Mouse (Mus musculus): ENCODE measurements at regions not wholly inside any gene's neighbourhood (a gene's known extent, or its start where the extent isn't known, plus 50 kb on each side); places are given as distances from the start of the nearest gene placed in this dataset.

GRCm38 (mm10) chr5:103304975-103305374 is 93.8 kb upstream of the Mapk10 start:
- TF ChIP-seq UBTF (IDR thresholded peaks at IDR 0.05; ENCODE audit: low read depth, low read length) (no peak), CHD1 (IDR thresholded peaks at IDR 0.05; ENCODE audit: low read depth, low read length) (no peak), JUND (conservative IDR thresholded peaks at IDR 0.05; ENCODE audit: low read depth, low read length) (no peak)
- Histone ChIP-seq H3K79me2 (replicated peaks; ENCODE audit: control insufficient read depth, extremely low read depth, insufficient read depth, poor library complexity, severe bottlenecking) (no peaks in the 10 kb centered on the region), H3K9me3 (replicated peaks; ENCODE audit: low read length) (peaks cover 3% of the 10 kb centered on the region), H3K9ac (ENCODE audit: insufficient read depth, low read depth) (no peak overlapping the region), H3K27me3 (replicated peaks) (no peaks in the 10 kb centered on the region), H3K27ac (ENCODE audit: insufficient read depth, low read depth) (no peak overlapping the region), H3K36me3 (replicated peaks in 1 of 2; ENCODE audit: control insufficient read depth in 1 of 2, insufficient read depth in 1 of 2, low read length in 1 of 2) (no peaks in the 10 kb centered on the region), H3K4me2 (ENCODE audit: insufficient read depth, low read depth, poor library complexity, severe bottlenecking) (no peak overlapping the region), H3K4me3 (replicated peaks in 1 of 3; ENCODE audit: low read depth in 2 of 3, low read length in 2 of 3, poor library complexity in 1 of 3) (no peak overlapping the region), H3K4me1 (ENCODE audit: control insufficient read depth in 1 of 2, insufficient read depth in 2 of 2) (no peaks in the 10 kb centered on the region)
- dilution Hi-C loops (cut with MboI; ENCODE audit: extremely low pct_ligation_motif_present, extremely low pct_unique_long_range_greater_than_20kb, low sequenced_read_pairs) = no loop called here
- in situ Hi-C loops (cut with MboI; ENCODE audit: low pct_ligation_motif_present, low pct_unique_long_range_greater_than_20kb, low sequenced_read_pairs) = no loop called here
- no peak for DNase-seq (ENCODE audit: extremely low read depth)

GRCm38 (mm10) chr5:103302744-103303143 is 91.6 kb upstream of the Mapk10 start:
- no peak for DNase-seq (ENCODE audit: extremely low read depth)
- H3K4me1 ChIP-seq (ENCODE audit: control insufficient read depth in 1 of 2, insufficient read depth in 2 of 2) = peaks cover 3 to 6% of the 10 kb centered on the region in 2 experiments; a peak in 3 of 4 replicates
- dilution Hi-C loops (cut with MboI; ENCODE audit: extremely low pct_ligation_motif_present, extremely low pct_unique_long_range_greater_than_20kb, low sequenced_read_pairs) (no loop called here), in situ Hi-C loops (cut with MboI; ENCODE audit: low pct_ligation_motif_present, low pct_unique_long_range_greater_than_20kb, low sequenced_read_pairs) (no loop called here)
- TF ChIP-seq CHD2 (IDR thresholded peaks at IDR 0.05; ENCODE audit: low read length) = no peak
- TF ChIP-seq CTCF (conservative IDR thresholded peaks at IDR 0.05 in 1 of 2, IDR thresholded peaks at IDR 0.05 in 1 of 2; ENCODE audit: low read depth in 2 of 2, low read length in 2 of 2) = peak; percentile 18 to 26; a peak in 2 of 4 replicates
- no peak for TF ChIP-seq RCOR1 (conservative IDR thresholded peaks at IDR 0.05; ENCODE audit: low read depth, low read length)
- no peak for TF ChIP-seq ELF1 (IDR thresholded peaks at IDR 0.05; ENCODE audit: low read depth, low read length)
- no peak for TF ChIP-seq PAX5 (IDR thresholded peaks at IDR 0.05; ENCODE audit: low read length)
- H3K9ac ChIP-seq (ENCODE audit: insufficient read depth, low read depth) = no peak overlapping the region
- H3K27ac ChIP-seq (ENCODE audit: insufficient read depth, low read depth) = no peak overlapping the region
- no peaks in the 10 kb centered on the region for H3K36me3 ChIP-seq (replicated peaks in 1 of 2; ENCODE audit: control insufficient read depth in 1 of 2, insufficient read depth in 1 of 2, low read length in 1 of 2)
- H3K4me3 ChIP-seq (replicated peaks in 1 of 3; ENCODE audit: low read depth in 2 of 3, low read length in 2 of 3, poor library complexity in 1 of 3) = no peak overlapping the region
- no peaks in the 10 kb centered on the region for H3K27me3 ChIP-seq (replicated peaks)
- H3K79me2 ChIP-seq (replicated peaks; ENCODE audit: control insufficient read depth, extremely low read depth, insufficient read depth, poor library complexity, severe bottlenecking) = no peaks in the 10 kb centered on the region
- peaks cover 3% of the 10 kb centered on the region for H3K9me3 ChIP-seq (replicated peaks; ENCODE audit: low read length)
- no peak overlapping the region for H3K4me2 ChIP-seq (ENCODE audit: insufficient read depth, low read depth, poor library complexity, severe bottlenecking)

GRCm38 (mm10) chr5:103301303-103301702 is 90.2 kb upstream of the Mapk10 start:
- H3K4me3 ChIP-seq (replicated peaks in 1 of 3; ENCODE audit: low read depth in 2 of 3, low read length in 2 of 3, poor library complexity in 1 of 3) = no peak overlapping the region
- no peak overlapping the region for H3K27ac ChIP-seq (ENCODE audit: insufficient read depth, low read depth)
- H3K4me2 ChIP-seq (ENCODE audit: insufficient read depth, low read depth, poor library complexity, severe bottlenecking) = no peak overlapping the region
- peaks cover 8% of the 10 kb centered on the region for H3K9me3 ChIP-seq (replicated peaks; ENCODE audit: low read length)
- no peaks in the 10 kb centered on the region for H3K36me3 ChIP-seq (replicated peaks in 1 of 2; ENCODE audit: control insufficient read depth in 1 of 2, insufficient read depth in 1 of 2, low read length in 1 of 2)
- DNase-seq (ENCODE audit: extremely low read depth) = no peak
- no peak overlapping the region for H3K9ac ChIP-seq (ENCODE audit: insufficient read depth, low read depth)
- TF ChIP-seq ZKSCAN1 (IDR thresholded peaks at IDR 0.05; ENCODE audit: borderline replicate concordance, low read depth, low read length) (no peak), TCF12 (IDR thresholded peaks at IDR 0.05; ENCODE audit: low read depth, low read length) (no peak), SMC3 (IDR thresholded peaks at IDR 0.05; ENCODE audit: low read depth, low read length) (no peak), MAFK (IDR thresholded peaks at IDR 0.05; ENCODE audit: insufficient replicate concordance, low read length) (no peak), JUN (IDR thresholded peaks at IDR 0.05; ENCODE audit: insufficient read depth, low read depth, low read length) (no peak), RAD21 (IDR thresholded peaks at IDR 0.05; ENCODE audit: low read depth, low read length) (no peak), MYC (IDR thresholded peaks at IDR 0.05; ENCODE audit: low read depth, low read length) (no peak), JUND (conservative IDR thresholded peaks at IDR 0.05; ENCODE audit: low read depth, low read length) (no peak), ETS1 (conservative IDR thresholded peaks at IDR 0.05; ENCODE audit: low read depth, low read length) (no peak), USF1 (IDR thresholded peaks at IDR 0.05; ENCODE audit: low read depth, low read length) (no peak), NRF1 (IDR thresholded peaks at IDR 0.05; ENCODE audit: low read depth, low read length) (no peak)
- no peaks in the 10 kb centered on the region for H3K27me3 ChIP-seq (replicated peaks)
- H3K4me1 ChIP-seq (ENCODE audit: control insufficient read depth in 1 of 2, insufficient read depth in 2 of 2) = peaks cover 6 to 13% of the 10 kb centered on the region in 2 experiments; a peak in 3 of 4 replicates
- in situ Hi-C loops (cut with MboI; ENCODE audit: low pct_ligation_motif_present, low pct_unique_long_range_greater_than_20kb, low sequenced_read_pairs) = no loop called here
- dilution Hi-C loops (cut with MboI; ENCODE audit: extremely low pct_ligation_motif_present, extremely low pct_unique_long_range_greater_than_20kb, low sequenced_read_pairs) = no loop called here
- no peaks in the 10 kb centered on the region for H3K79me2 ChIP-seq (replicated peaks; ENCODE audit: control insufficient read depth, extremely low read depth, insufficient read depth, poor library complexity, severe bottlenecking)

Data from CH12.LX (cell line).